Comparison of ENCODE assay signal across 35 mouse cellular contexts in genomic region chr1:146002010-146002409, GRCm38 (mm10).
"Had no signal": no experiment of that assay in that cellular context is flagged by ENCODE, and none has a peak within 500 bp of the region (broad histone marks: within the 10 kb centered on the region; RNA-seq: fewer than 3 reads in every experiment).

No protein-coding gene starts in this region.

- H3K27me3 ChIP-seq: heart, embryonic 12.5 days; heart, embryonic 13.5 days; heart, embryonic 15.5 days; hindbrain, embryonic 12.5 days; hindbrain, embryonic 13.5 days; hindbrain, embryonic 15.5 days; intestine, embryonic 15.5 days; kidney, embryonic 15.5 days had no signal

- DNase-seq: heart, postnatal 10 days; heart, postnatal 14 days; heart, postnatal 36 days; heart, postnatal 4 days; kidney, adult 11 months; kidney, adult 18-20 months; kidney, adult 2 months; kidney, adult 8-10 months; kidney, adult 9 months; kidney, postnatal 10 days; kidney, postnatal 14 days; kidney, postnatal 25 days; kidney, postnatal 36 days; kidney, postnatal 4 days; layer of hippocampus, adult 9-11 months; layer of hippocampus, postnatal 36 days had no signal

- H3K27ac ChIP-seq: heart, embryonic 10.5 days; heart, embryonic 13.5 days; heart, embryonic 15.5 days; hindbrain, embryonic 10.5 days; hindbrain, embryonic 12.5 days; hindbrain, embryonic 13.5 days; hindbrain, embryonic 14.5 days; hindbrain, embryonic 15.5 days; hindbrain, postnatal 0 days; intestine, embryonic 15.5 days; kidney, embryonic 15.5 days; kidney, postnatal 0 days; layer of hippocampus, adult 2 months; left cerebral cortex, adult 2 months had no signal

- ATAC-seq: hindbrain, embryonic 16.5 days; hindbrain, postnatal 0 days; inflammation-experienced regulatory T-cells, adult 6 months; intestine, embryonic 15.5 days; intestine, embryonic 16.5 days had no signal

- H3K9ac ChIP-seq: heart, embryonic 12.5 days; heart, embryonic 13.5 days; heart, embryonic 15.5 days; hindbrain, embryonic 12.5 days; hindbrain, embryonic 13.5 days; hindbrain, embryonic 14.5 days; hindbrain, embryonic 15.5 days; intestine, embryonic 15.5 days; kidney, embryonic 15.5 days had no signal

- H3K4me2 ChIP-seq: heart, embryonic 11.5 days; heart, embryonic 12.5 days; heart, embryonic 13.5 days; heart, embryonic 15.5 days; hindbrain, embryonic 12.5 days; hindbrain, embryonic 13.5 days; hindbrain, embryonic 14.5 days; hindbrain, embryonic 15.5 days; intestine, embryonic 15.5 days; kidney, embryonic 15.5 days had no signal

- H3K36me3 ChIP-seq: heart, embryonic 10.5 days; heart, embryonic 12.5 days; heart, embryonic 13.5 days; heart, embryonic 15.5 days; hindbrain, embryonic 10.5 days; hindbrain, embryonic 12.5 days; hindbrain, embryonic 13.5 days; hindbrain, embryonic 15.5 days; intestine, embryonic 15.5 days; kidney, embryonic 15.5 days had no signal

- H3K4me3 ChIP-seq: heart, embryonic 10.5 days; heart, embryonic 12.5 days; heart, embryonic 13.5 days; heart, embryonic 15.5 days; hindbrain, embryonic 10.5 days; hindbrain, embryonic 12.5 days; hindbrain, embryonic 13.5 days; hindbrain, embryonic 15.5 days; intestine, embryonic 15.5 days; kidney, embryonic 15.5 days; layer of hippocampus, adult 2 months; left cerebral cortex, adult 2 months had no signal

- H3K4me1 ChIP-seq: heart, embryonic 10.5 days; heart, embryonic 12.5 days; heart, embryonic 13.5 days; heart, embryonic 15.5 days; hindbrain, embryonic 10.5 days; hindbrain, embryonic 12.5 days; hindbrain, embryonic 13.5 days; hindbrain, embryonic 15.5 days; intestine, embryonic 15.5 days; kidney, embryonic 15.5 days had no signal

- H3K9me3 ChIP-seq: heart, embryonic 10.5 days; heart, embryonic 12.5 days; heart, embryonic 13.5 days; heart, embryonic 15.5 days; hindbrain, embryonic 10.5 days; hindbrain, embryonic 12.5 days; hindbrain, embryonic 13.5 days; hindbrain, embryonic 15.5 days; intestine, embryonic 15.5 days; kidney, embryonic 15.5 days had no signal
